Mouse (Mus musculus): Measurements from ENCODE around the gene Olfr434. TPM values are rescaled to one million over a fixed set of nuclear protein-coding genes. Genes with fewer than 3 reads are reported as not detected.

Gene Olfr434
- polyA plus RNA-seq (2015; fragmentation: Nextera tagmentation; extraction: Ambion mirVana) = not detected in 2 replicates

GRCm38 (mm10) chr6:43212873-43213272, at the start of gene Olfr434:
Gene Olfr434, plus strand, starts transcription at chr6:43213021.

GRCm38 (mm10) chr6:43171840-43172239, 41.0 kb upstream of the Olfr434 start, which contains the start of gene Olfr13:
Gene Olfr13, plus strand, starts transcription at chr6:43172140.

GRCm38 (mm10) chr6:43196781-43197180, 16.0 kb upstream of the Olfr434 start, which contains the start of gene Olfr435:
Gene Olfr435, plus strand, starts transcription at chr6:43197146.

GRCm38 (mm10) chr6:43231255-43231654, 18.4 kb downstream of the Olfr434 start, which contains the start of gene Olfr47:
Gene Olfr47, plus strand, starts transcription at chr6:43231529.

GRCm38 (mm10) chr6:43265363-43266041, 52.7 kb downstream of the Olfr434 start, which contains the start of gene Arhgef5:
Gene Arhgef5, plus strand, starts transcription at chr6:43265582.

Other genes starting within 250 kb of the Olfr434 start
- gene Olfr441, start 106.7 kb upstream of the Olfr434 start, polyA plus RNA-seq (2015; fragmentation: Nextera tagmentation; extraction: Ambion mirVana) = not detected in 2 replicates
- not detected in 2 replicates for gene Olfr237-ps1, start 66.5 kb upstream of the Olfr434 start, polyA plus RNA-seq (2015; fragmentation: Nextera tagmentation; extraction: Ambion mirVana)
- not detected in 2 replicates for gene Olfr437, start 49.7 kb upstream of the Olfr434 start, polyA plus RNA-seq (2015; fragmentation: Nextera tagmentation; extraction: Ambion mirVana)
- not detected in 2 replicates for gene Olfr13, start 40.9 kb upstream of the Olfr434 start, polyA plus RNA-seq (2015; fragmentation: Nextera tagmentation; extraction: Ambion mirVana)
- gene Olfr435, start 15.9 kb upstream of the Olfr434 start, polyA plus RNA-seq (2015; fragmentation: Nextera tagmentation; extraction: Ambion mirVana) = not detected in 2 replicates
- not detected in 2 replicates for gene Olfr47, start 18.5 kb downstream of the Olfr434 start, polyA plus RNA-seq (2015; fragmentation: Nextera tagmentation; extraction: Ambion mirVana)
- gene Arhgef5, start 52.6 kb downstream of the Olfr434 start, polyA plus RNA-seq (2015; fragmentation: Nextera tagmentation; extraction: Ambion mirVana) = 2.3 and 4.1 TPM in 2 replicates
- 0.19 TPM in 1 of 2 replicates, not detected in the other for gene Nobox, start 96.5 kb downstream of the Olfr434 start, polyA plus RNA-seq (2015; fragmentation: Nextera tagmentation; extraction: Ambion mirVana)

All from adrenal gland, postnatal 0 days (tissue).